Mouse (Mus musculus) lung, postnatal 36 days (tissue): ENCODE measurements around the gene Grid2.

Source experiments
- DNase-seq: peaks from one replicate; pipeline ENCODE4 v3.0.0; 2022; ENCODE audit warnings: mixed read lengths

Gene Grid2

DNA sequence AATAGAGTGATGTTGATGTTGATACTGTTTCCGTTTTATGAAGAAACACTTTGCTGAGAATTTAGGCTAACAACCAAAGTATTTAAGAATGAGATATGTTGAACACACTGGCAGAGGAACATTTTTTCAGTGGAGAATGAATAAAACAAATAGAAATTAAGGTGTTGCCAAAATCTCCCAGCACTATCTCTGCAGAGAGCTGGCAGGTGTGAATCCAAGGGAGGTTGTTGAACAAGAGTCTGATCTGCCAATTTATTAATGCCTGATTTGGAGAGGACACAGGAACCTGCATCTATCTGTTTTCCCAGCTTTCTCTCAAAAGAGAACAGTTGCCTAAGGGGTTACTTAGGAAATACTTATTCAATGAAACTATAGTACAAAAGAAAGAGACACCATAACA, 822.2 kb downstream of the Grid2 start:
- DNase-seq, result no peak

DNA sequence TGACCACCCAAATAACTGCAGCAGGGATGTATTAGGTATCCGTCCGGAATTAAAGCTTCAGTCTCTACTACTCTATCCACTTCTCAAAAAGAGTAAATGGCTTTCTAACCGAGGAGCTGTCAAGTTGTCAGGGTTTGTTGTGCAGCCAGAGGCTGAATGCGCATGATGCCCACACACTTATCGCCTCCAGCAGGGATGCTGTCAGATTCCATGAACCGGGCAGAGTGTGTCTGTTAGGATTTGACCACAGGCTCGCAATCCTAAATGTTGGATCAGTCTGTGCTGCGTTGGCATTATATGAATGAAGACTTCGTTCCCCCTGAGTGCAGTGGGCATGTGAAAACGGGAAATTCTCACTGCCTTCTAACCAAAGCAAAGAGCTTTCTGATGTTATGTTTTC, 843.0 kb downstream of the Grid2 start:
- no peak for DNase-seq

DNA sequence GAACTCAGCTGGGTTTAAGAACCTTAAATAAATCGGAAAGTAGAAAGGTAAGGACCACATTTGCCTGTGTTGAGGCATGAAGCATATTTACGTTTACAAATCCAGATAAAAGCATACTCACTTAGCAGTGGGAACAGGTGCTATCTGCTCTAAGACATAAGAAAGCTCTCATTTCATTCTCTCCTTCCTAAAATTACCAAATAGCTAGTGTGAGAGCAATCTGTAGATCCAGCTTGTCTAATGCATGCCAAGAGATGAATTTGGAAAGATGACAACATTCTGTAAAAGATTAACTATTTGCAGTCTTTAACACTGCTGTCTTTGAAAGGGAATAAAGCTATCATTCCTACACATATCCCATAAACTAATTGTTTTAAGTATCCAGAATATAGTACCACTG, 858.9 kb downstream of the Grid2 start:
- no peak for DNase-seq

DNA sequence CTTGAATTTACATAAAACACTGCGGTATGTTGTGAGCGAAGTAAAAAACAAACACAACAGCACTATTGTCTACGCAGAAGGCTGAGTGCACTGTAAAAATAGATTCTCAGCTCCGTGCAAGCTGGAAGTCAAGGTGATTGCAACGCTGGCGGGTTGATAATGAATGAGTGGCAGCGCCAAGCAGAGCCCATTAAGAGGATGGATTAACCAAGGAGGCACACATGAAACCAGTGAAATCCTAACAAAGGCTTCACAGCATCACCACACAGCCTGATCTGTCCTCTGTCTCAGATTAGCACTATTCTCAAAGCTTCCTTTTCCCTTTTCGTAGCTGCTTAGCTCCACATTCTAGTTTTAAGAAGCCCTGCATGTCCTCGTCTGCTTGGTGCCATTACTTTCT, 880.6 kb downstream of the Grid2 start:
- no peak for DNase-seq

DNA sequence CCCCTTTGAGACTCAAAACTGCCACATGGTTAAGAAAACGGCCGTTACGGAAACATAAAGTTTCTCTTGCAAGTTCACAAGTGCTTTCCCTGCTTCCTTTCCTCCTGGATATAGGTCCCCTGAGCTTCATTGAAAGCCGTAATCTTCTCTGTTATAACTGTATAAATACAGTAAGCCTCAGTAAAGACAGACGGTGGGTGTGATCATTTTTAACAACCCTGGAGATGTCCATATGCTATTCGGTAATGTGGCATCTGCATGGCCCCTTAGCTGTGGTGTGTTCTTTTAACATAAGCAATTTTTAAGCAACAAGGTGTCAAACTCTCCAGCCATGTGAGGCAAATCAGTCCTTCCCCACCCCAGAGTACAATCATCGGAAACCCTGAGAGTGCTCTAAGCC, 892.9 kb downstream of the Grid2 start:
- no peak for DNase-seq

DNA sequence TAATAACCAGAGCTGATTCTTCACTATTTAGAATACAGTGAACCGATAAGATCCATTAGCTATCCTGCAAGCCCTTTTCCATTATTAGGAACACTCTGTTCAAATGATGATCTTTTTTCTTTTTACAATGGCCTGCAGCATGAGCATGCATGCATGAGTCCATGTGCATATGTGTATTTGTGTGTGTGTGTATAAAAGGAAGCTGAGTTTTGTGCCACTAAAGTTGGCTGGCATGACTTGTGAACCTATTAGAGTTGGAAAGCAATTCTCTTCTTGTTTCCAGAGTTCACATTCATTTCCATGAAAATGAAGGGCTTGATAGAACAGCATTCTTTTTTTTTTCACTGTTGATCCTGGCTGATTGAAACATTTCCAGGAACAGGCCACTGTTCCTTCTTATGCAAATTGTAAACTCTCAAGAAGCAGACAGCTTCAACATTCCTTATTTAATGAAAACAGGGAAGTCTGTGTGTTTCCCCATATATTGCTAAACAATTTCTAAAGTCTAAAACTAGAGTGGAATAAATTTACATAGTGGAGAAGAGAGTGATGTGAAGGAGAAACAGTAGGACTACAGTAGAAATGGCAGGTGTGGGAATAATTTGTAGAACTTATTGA, 919.4 kb downstream of the Grid2 start:
- DNase-seq, result no peak

DNA sequence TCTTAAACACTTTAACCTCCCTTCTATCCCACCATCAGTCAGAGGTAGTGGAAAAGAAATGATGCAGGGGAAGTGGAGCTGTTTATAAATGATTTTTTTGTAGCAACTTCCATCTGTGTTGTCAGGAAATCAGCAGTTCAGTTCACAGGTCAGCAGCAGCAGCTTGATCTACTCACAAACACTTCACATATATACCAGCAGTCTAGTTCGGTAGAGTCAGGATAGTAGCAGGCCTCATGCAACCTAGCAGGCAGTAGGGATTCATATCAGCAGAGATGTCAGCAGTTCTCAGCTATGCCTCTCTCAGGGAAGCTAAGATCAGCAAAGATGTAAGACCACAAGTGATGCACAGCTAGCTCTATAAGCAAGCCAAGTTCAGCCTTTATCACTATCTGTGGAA, 938.0 kb downstream of the Grid2 start:
- DNase-seq, result no peak

DNA sequence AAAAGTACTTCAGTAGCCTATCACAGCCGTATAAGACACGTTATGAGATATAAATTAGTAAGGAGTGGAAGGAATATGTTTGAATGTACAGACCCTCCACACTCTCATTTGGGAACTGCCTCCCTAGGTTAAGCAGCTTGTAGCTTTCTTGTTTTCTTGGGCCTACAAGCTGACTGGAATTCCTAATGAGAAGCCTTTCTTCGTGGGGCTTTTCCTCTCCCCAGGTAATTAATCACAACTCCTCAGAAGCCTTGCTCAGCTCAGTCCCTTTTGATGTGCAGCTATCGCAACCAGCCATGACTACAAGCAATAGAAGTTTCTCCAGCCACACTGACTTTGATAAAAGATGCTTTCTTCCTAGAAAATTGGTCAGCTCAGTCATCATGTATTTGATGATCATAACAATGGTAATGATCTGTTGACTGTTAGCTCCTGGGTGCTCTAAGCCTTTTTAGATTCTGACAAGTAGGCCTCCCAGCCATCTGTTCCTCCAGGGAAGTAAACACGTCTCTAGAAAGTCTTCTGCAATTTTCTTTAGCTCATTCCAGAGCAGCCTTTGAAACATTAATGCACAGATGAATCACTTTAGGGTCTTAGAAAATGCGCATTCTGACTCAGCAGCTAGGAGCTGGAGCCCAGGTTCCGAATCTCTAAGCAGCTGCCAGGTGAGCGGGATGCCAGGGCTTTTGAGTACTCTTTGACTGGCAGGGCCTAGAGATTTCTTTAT, 946.9 kb downstream of the Grid2 start:
- no peak for DNase-seq

DNA sequence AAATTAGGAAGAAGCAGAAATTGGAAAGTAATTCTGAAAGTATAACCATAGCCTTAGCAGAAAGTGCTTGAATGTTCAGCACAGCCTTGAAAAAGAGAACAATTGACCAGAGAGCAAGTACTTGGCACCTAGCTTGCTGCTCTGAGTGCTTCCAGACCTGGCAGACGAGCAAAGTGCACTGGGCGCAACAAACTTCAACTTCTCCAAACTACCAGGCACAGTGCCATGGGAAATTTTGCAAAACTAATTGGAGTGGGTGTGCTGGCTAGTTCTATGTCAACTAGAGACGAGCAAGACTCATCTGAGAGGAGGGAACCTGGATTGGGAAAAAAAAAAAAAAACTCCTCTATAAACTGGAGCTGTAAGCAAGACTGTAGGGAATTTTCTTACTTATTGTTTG, 980.7 kb downstream of the Grid2 start:
- peak; percentile 0 for DNase-seq

DNA sequence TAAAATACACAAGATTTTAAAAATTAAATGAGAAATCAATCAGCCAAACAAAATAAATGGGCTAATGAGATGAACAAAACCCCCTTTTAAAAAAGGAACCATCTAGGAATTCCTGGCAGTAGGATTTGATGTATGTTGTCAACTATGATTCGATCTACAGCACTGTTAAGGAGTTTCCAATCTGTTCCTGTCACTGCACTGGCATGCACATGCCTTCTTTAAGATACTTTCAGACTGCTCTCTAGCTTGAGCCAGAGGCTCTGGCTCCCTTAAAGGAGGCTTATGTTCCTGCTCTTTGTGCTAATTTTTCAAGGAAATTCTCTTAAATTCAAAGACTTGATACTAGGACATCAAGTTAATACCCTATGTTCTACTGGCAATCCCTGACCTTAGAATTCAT, 984.9 kb downstream of the Grid2 start:
- no peak for DNase-seq

DNA sequence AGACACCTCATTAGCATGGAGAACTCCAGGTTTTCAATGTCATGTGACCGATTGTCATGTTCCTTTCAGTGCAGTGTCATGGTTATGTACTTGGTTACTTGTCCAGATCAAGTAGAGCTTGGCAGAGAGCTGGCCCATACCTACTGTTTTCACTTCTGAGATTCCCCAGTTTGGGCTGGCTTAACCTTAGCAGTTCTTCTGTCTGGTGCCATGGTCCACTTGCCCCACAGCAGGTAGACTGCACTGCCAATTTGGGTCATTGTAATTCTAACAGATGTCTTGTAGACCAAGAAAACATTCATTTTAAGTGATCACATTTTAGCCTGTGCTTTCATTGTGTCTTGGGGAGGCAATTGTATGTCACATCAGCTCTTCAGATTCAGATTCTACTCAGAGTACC, 990.3 kb downstream of the Grid2 start:
- DNase-seq, result no peak

DNA sequence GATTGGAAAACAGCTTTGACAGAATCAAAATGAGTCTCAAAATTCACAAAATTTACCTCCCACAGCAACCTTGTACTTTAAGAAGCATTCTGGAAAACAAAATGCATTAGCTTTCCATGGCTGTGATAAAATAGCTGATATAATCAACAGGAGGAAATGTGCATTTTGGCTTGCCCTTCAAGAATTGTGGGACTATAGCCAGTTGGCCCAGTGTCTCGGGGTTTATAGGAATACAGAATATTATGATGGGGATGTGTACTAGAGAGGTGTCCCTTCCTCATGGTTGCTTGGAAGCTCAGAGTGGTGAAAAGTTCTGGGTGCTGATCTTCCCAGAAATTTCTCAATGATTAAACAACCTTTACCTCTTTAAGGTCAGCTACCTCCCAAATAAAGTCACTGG, 995.4 kb downstream of the Grid2 start:
- DNase-seq, result no peak

DNA sequence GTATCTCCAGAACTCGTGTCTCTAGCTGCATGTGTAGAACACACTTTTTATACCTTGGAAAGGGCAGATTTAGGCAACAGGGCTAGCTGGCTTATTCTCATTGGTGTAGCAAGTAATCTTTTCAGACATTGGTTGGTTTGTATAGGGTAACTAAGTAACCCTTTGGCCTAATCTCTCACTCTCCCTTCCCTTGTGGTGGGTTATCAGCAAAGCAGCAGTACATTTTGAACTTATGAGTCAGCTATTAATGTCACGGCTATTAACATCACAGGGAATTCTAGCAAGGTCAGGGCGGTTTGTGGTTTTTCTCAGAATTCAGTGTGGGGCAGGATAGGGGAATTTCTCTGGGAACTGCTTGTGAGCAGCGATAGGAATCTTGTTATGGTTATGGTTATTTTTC, 1007.8 kb downstream of the Grid2 start:
- DNase-seq, result no peak

DNA sequence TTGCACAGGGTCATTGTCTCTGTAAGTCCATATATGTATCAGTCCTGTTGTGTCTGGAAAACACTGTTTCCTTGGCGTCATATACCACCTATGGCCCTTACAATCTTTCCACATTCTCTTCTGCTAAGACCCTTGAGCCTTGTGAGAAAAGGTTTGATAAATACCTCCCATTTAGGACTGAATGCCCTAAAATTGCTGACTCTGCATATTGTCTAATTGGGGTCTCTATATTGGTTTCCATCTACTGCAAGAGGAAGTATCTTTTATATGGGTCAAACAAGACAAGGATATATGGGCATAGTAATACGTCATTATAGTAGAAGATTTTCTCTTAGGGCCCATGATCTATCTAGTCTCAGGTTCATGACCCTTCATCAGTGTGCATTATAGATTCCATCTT, 1008.5 kb downstream of the Grid2 start:
- DNase-seq, result no peak

DNA sequence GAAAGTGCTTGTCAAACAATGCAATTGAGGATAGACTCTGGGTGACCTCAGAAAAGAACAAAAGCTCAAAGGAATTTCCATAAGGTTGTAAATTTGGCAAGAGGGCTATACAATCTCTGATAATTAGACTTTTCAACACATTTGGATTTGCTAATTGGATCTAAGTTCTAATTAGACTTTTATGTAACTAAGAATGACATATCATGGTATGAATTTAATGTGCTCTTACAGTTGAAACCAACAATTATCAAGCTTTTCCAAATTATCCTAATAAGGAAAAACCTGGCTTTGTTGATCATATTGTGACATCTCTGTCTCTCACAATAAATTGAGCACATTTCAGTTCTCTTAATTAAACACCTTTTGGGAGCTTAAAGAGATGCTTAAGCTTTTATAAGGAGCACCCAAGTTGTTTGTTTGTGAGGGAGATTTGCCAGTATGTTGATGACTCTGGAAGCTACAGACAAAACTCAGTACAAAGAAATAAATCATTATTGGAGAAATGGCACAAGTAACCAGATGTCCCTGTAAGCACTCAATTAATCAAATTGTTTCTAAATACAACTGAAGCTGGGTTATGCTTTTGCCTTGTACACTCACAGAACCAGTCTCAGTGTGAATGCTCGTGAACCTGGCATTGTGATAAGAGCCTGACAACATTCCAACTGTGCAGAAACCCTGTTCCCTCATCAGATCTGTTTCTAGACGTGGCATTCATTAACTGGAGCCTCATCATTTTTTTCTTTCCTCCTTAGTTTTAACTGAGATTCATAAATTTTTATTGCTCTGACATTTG, 1018.8 kb downstream of the Grid2 start:
- DNase-seq, result no peak

DNA sequence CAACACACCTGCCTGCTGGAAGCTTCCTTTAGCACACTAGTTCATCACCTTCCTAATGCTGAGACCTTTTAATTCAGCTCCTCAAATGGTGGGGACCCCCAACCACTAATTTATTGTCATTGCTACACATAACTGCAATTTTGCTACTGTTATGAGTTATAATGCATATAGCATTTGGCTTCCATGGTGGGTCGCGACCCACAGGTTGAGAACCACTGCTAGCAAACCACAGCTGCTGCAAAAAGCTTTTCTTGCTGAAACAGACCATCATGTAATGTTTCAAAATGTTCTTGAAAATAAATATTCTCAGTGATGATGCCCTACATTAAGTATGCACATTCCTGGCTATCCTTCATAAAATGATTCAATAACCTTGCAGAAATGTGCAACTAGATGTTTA, 1024.3 kb downstream of the Grid2 start:
- DNase-seq, result no peak

DNA sequence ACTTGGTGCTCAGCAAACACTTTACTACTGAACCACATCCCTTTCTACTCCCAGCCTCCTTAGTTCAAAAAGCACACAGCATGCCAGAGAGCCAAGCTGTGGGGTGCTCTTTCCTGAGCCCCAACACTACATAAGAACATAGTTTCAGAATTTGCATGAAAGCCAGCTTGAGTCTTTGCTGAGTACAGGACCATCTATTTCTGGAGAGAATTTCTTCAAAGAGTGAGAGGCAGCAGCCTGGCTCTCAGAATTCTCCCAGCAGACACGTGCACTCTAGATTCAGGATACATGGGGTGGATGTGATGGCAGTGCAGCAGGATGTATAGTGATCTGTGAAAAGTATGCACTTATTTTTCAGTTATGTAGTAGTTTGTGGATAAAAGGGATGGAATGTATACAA, 1038.1 kb downstream of the Grid2 start:
- DNase-seq, result no peak

DNA sequence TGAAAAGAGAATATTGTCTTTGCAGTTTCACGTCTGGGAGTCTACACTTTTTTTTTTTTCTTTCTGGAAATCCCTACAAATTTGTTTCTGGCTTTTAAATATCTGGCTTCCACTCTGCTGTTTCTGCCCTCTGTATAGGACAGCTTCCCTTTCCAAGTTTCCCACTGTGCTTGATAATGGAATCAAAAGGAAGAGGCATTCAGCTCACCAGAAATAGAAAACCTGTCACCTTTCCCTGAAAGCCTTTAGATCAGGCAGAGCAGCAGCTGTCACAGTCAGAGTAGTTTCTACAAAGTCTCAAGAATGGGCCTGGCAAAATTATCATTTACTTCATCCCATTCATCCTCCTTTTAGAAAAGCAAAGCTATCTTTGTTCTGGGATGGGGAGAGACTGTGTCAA, 1042.0 kb downstream of the Grid2 start:
- DNase-seq, result no peak

DNA sequence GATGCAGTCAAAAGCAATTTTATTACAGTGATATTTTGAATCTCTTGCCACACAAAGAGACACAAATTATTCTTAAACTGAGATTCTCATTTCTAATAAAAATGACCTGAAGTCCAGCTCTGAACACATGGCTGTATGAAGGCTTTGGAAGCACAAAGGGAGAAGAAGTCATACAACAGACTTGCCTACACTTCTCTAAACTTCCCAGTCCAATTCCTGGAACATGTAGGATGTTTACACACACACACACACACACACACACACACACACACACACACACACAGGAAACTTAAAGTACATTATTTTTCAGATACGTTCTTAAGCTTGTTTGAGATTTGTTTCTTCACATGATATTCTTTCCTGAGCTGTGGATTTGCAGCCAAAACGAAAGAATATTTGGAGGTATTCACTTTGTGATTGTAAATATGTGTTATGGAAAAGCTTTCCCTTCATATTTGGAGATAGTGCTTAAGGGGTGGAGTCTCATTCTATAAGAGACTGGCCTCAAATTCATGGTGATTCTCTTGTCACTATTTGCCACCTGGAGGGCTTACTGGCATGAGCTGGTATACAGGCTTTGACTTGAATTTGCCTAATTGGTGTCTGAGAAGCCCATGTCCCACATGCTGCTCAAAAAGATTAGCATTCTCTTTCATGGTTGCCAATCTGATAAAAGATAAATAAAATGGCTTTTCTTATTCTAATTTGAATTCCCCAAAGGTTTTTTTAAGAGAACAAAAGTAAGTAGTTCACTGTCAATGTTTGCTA, 1049.2 kb downstream of the Grid2 start:
- DNase-seq, result no peak

DNA sequence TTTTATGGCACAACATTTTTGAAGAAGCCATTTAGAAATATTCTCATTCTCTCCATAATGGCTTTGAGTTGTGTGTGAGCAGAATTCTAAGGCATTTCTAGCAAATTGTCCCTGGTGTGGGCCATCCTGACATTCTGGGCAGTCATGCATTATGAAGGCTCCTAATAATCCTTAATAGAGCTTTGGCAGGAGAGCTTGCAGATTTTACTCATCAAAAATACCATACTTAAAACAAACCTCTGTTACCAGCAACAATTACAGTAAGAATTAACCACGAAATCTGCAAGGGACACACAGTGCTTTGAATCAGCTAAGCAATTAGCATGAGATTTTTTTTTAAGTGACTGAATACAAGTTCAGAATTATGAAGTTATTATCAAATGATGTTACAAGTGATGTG, 1053.0 kb downstream of the Grid2 start:
- DNase-seq, result no peak

DNA sequence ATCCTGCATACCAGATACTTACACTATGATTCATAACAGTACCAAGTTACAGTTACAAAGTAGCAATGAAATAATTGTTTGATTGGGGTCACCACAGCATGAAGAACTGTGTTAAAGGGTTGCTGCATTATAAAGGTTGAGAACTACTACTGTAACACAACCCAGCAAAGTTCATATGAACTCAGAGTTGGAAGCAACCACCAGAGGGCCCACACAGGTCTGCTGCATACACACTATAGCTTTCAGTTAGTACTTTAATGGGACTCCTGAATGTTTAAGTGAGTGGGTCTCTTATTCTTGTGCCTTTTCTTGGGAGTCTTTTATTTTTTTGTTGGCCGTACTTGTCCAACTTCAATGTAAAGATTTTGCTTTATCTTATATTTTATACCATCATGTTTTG, 1057.5 kb downstream of the Grid2 start:
- no peak for DNase-seq

DNA sequence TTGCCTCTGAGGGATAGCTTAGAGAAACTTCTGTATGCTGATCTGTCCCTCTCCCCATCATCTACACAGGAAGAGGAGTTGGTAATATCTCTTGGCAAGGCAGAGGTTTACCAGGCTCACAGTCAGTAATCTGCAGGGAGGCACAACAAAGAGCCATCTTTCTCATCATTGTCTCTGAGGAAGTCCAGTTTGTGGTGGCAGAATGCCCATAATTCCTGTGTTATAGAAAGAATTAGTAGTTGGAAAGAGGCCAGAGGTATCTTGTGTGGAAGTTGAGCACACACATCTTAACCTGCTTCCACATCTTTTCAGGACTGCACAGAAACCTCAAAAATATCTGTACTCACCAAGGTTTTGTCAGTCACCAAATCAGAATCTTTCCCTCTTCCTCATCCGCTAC, 1071.3 kb downstream of the Grid2 start:
- no peak for DNase-seq

DNA sequence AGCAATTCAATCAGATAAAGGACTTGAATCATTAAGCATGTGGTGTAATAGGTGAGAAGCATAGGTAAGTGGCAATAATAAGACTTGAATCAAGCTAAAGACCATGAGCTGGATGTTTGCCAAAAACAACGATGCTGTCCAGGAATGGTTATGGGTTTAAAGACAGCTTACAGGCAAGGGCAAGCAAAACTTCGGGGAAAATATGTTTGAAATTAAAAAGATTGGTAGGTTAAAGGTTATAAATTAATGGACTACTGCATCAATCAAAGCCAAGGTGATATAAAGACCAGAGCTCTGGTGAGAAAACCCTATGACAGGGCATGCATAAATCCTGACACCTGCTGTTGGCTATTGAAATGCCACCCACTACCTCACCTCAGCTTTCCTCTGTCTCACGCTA, 1072.2 kb downstream of the Grid2 start:
- DNase-seq, result no peak
